Mouse (Mus musculus): ENCODE data around the gene Hs2st1. TPM values are rescaled to one million over a fixed set of nuclear protein-coding genes. Genes with fewer than 3 reads are reported as not detected.

Hs2st1 gene
- polyA plus RNA-seq, 1 experiment from 2014 or later, result 15.3 TPM

GRCm38 (mm10) chr3:144548186-144548845 lies 21.7 kb downstream of the Hs2st1 start:
- no peaks in the 10 kb centered on the region for H3K9me3 ChIP-seq (replicated peaks)
- H3K9ac ChIP-seq, result no peak overlapping the region
- H3K4me1 ChIP-seq, result peaks cover 8% of the 10 kb centered on the region
- no peak overlapping the region for H3K27ac ChIP-seq (replicated peaks)
- 76% methylated on average over 7 of the region's 7 CpGs for WGBS
- no peak for ATAC-seq (ENCODE audit: insufficient number of reproducible peaks, low FRiP score, low TSS enrichment, low read depth)
- H3K27me3 ChIP-seq, result no peaks in the 10 kb centered on the region
- H3K4me2 ChIP-seq (replicated peaks), result no peak overlapping the region
- no peak overlapping the region for H3K4me3 ChIP-seq (replicated peaks)
- no peaks in the 10 kb centered on the region for H3K36me3 ChIP-seq

DNA sequence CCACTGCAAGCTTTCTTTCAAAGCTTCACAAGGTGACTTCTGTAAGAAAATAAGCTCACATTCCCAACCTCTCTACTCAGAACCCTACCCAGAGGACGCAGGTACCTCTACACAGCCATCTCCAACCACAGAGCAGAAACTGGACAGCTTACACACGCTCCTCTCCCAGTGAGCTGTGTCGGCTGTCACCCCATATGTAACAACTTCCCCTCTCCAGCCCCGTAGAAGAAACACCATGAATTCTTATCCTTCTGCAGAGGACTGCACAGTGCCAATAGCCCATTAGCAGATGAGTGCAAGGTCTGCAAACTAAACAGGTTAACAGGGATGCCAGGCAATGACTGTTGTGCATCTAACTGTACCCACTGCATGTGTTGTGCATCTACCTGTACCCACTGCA lies 23.5 kb downstream of the Hs2st1 start:
- Histone ChIP-seq H3K4me2 (replicated peaks) (no peak overlapping the region), H3K9ac (no peak overlapping the region), H3K36me3 (no peaks in the 10 kb centered on the region), H3K4me3 (replicated peaks) (no peak overlapping the region), H3K4me1 (peaks cover 8% of the 10 kb centered on the region), H3K9me3 (replicated peaks) (no peaks in the 10 kb centered on the region), H3K27ac (replicated peaks) (no peak overlapping the region), H3K27me3 (no peaks in the 10 kb centered on the region)
- ATAC-seq (ENCODE audit: insufficient number of reproducible peaks, low FRiP score, low TSS enrichment, low read depth), result no peak
- 57% methylated on average over 4 of the region's 4 CpGs for WGBS

DNA sequence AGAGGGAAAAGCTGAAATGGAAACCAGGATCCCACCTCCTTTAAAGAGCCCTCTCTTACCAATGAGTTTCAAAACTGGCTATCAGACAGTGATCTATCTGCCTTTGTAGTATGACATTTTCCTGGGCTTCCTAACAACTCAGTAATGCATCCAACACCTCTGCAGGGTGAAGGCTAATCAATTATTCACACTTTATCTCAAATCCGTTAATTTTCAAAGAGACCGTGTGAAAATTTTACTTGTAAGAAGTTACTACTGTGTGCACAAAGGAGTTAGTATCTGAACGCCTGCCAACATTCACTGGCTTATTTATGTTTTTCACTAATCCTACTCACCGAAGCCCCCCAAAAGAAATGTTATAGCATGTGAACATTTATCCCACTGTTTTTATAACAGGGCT lies 24.1 kb downstream of the Hs2st1 start:
- H3K4me3 ChIP-seq (replicated peaks), result no peak overlapping the region
- no peak overlapping the region for H3K27ac ChIP-seq (replicated peaks)
- no peak for ATAC-seq (ENCODE audit: insufficient number of reproducible peaks, low FRiP score, low TSS enrichment, low read depth)
- H3K9ac ChIP-seq, result no peak overlapping the region
- H3K36me3 ChIP-seq, result no peaks in the 10 kb centered on the region
- no peaks in the 10 kb centered on the region for H3K9me3 ChIP-seq (replicated peaks)
- no peak overlapping the region for H3K4me2 ChIP-seq (replicated peaks)
- WGBS, result 38% methylated on average over 4 of the region's 4 CpGs
- H3K4me1 ChIP-seq, result peaks cover 8% of the 10 kb centered on the region
- H3K27me3 ChIP-seq, result no peaks in the 10 kb centered on the region

- Histone ChIP-seq H3K9ac (no peak overlapping the region), H3K27ac (replicated peaks) (no peak overlapping the region), H3K9me3 (replicated peaks) (no peaks in the 10 kb centered on the region), H3K4me2 (replicated peaks) (no peak overlapping the region), H3K36me3 (no peaks in the 10 kb centered on the region), H3K4me1 (peaks cover 8% of the 10 kb centered on the region), H3K27me3 (no peaks in the 10 kb centered on the region), H3K4me3 (replicated peaks) (no peak overlapping the region)
- ATAC-seq (ENCODE audit: insufficient number of reproducible peaks, low FRiP score, low TSS enrichment, low read depth), result no peak
- 76% methylated on average over 7 of the region's 7 CpGs for WGBS
These were observed 24.8 kb downstream of the Hs2st1 start for GRCm38 (mm10) chr3:144545152-144545551.

DNA sequence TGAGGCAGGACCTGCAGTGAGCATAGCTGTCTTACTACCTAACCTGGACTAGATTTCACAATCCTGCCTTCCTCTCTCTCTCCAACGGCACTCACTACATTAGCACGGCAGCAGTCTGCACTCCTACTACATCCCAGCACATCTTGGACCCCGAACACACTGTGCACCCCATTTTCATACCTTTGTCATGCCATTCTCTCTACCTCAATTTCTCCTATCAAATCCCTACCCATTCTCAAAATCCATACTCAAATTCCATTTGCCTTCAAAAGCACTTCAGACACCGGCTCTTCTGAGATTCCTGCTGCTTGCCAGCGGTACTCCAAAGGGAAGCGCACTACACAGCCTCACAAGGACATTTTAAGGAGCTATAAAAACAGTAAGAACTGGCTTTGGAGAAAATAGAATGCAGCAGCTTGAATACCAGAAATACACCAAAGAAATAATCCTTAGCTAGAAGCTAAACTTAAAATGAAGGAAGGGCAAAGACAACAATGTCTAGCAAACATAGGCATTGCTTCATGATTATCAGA lies 28.0 kb downstream of the Hs2st1 start:
- no peak overlapping the region for H3K4me2 ChIP-seq (replicated peaks)
- H3K9me3 ChIP-seq (replicated peaks), result no peaks in the 10 kb centered on the region
- H3K27ac ChIP-seq (replicated peaks), result no peak overlapping the region
- H3K36me3 ChIP-seq, result no peaks in the 10 kb centered on the region
- no peak overlapping the region for H3K9ac ChIP-seq
- 71% methylated on average over 6 of the region's 6 CpGs for WGBS
- H3K4me1 ChIP-seq, result peaks cover 17% of the 10 kb centered on the region
- no peaks in the 10 kb centered on the region for H3K27me3 ChIP-seq
- ATAC-seq (ENCODE audit: insufficient number of reproducible peaks, low FRiP score, low TSS enrichment, low read depth), result no peak
- no peak overlapping the region for H3K4me3 ChIP-seq (replicated peaks)

GRCm38 (mm10) chr3:144540805-144541204 lies 29.2 kb downstream of the Hs2st1 start:
- Histone ChIP-seq H3K9ac (no peak overlapping the region), H3K4me2 (replicated peaks) (no peak overlapping the region), H3K4me1 (peaks cover 14% of the 10 kb centered on the region), H3K36me3 (no peaks in the 10 kb centered on the region), H3K4me3 (replicated peaks) (no peak overlapping the region), H3K27ac (replicated peaks) (no peak overlapping the region), H3K9me3 (replicated peaks) (no peaks in the 10 kb centered on the region), H3K27me3 (no peaks in the 10 kb centered on the region)
- WGBS, result 76% methylated on average over 3 of the region's 3 CpGs
- no peak for ATAC-seq (ENCODE audit: insufficient number of reproducible peaks, low FRiP score, low TSS enrichment, low read depth)

DNA sequence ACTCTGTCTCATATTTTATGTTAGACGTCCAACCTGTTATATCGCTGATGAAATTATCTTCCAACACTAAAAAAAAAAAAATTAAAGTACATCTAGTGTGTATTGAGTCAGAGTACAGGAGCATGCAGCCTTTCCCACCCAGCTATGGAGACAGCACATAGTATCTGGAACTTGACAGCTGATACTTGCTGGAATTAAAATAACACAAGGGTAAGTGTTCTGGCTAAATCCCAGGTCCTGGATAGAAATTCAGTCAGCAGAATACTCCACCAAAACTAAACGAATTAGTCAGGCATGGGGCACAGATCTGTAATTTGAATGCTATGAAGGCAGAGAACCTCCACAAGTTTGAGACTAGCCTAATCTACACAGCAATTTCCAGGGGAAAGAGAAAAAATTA lies 30.9 kb downstream of the Hs2st1 start:
- Histone ChIP-seq H3K36me3 (no peaks in the 10 kb centered on the region), H3K4me2 (replicated peaks) (no peak overlapping the region), H3K27me3 (no peaks in the 10 kb centered on the region), H3K9me3 (replicated peaks) (no peaks in the 10 kb centered on the region), H3K9ac (no peak overlapping the region), H3K4me1 (peaks cover 13% of the 10 kb centered on the region), H3K4me3 (replicated peaks) (no peak overlapping the region), H3K27ac (replicated peaks) (no peak overlapping the region)
- peak; percentile 47; the same call in 1 of the 2 replicates for ATAC-seq (ENCODE audit: insufficient number of reproducible peaks, low FRiP score, low TSS enrichment, low read depth)
- WGBS, result 55% methylated on average over 3 of the region's 3 CpGs

DNA sequence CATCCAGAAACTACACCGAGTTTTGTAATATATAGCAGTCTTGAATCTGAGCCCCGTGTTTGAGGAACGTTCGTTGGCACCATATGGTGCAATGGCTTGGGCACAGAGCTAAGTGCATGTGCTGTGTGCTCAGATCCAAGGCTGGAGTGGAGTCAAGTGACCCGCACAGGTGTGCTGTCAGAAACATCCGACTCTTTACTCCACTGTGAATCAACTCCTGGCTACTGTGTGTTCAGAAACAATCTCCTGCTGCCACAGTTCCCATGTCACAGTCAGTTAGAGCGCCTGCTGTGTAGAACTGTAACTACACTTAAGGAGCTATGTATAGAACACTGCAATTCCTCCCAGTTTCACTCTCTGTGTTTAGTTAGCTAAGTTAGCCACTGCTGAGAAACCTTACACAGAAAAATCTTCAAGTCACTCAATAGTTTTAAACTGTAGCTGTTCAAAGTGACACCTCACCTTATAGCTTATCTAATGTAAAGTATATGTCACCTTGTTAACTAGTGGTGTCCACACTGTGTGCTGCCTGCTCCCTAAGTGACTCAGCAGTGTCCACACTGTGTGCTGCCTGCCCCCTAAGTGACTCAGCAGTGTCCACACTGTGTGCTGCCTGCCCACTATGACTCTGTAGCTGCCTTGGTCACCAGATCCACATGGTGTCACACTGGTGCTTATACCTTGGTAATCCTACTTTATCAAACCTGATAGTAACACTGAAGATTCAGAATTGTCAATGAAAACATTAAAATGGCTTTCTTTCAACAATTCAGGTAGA lies 32.7 kb downstream of the Hs2st1 start:
- Histone ChIP-seq H3K9me3 (replicated peaks) (no peaks in the 10 kb centered on the region), H3K27me3 (no peaks in the 10 kb centered on the region), H3K4me2 (replicated peaks) (no peak overlapping the region), H3K4me1 (peaks cover 21% of the 10 kb centered on the region), H3K27ac (replicated peaks) (no peak overlapping the region), H3K4me3 (replicated peaks) (no peak overlapping the region), H3K36me3 (no peaks in the 10 kb centered on the region), H3K9ac (no peak overlapping the region)
- ATAC-seq (ENCODE audit: insufficient number of reproducible peaks, low FRiP score, low TSS enrichment, low read depth), result no peak
- 75% methylated on average over 7 of the region's 7 CpGs for WGBS

- no peak for ATAC-seq (ENCODE audit: insufficient number of reproducible peaks, low FRiP score, low TSS enrichment, low read depth)
- no peak overlapping the region for H3K4me2 ChIP-seq (replicated peaks)
- H3K4me1 ChIP-seq, result peaks cover 34% of the 10 kb centered on the region
- H3K27ac ChIP-seq (replicated peaks), result no peak overlapping the region
- no peak overlapping the region for H3K4me3 ChIP-seq (replicated peaks)
- no peaks in the 10 kb centered on the region for H3K36me3 ChIP-seq
- no peak overlapping the region for H3K9ac ChIP-seq
- no peaks in the 10 kb centered on the region for H3K9me3 ChIP-seq (replicated peaks)
- H3K27me3 ChIP-seq, result no peaks in the 10 kb centered on the region
- 85% methylated on average over 4 of the region's 4 CpGs for WGBS
These were observed 34.9 kb downstream of the Hs2st1 start for GRCm38 (mm10) chr3:144535056-144535455.

DNA sequence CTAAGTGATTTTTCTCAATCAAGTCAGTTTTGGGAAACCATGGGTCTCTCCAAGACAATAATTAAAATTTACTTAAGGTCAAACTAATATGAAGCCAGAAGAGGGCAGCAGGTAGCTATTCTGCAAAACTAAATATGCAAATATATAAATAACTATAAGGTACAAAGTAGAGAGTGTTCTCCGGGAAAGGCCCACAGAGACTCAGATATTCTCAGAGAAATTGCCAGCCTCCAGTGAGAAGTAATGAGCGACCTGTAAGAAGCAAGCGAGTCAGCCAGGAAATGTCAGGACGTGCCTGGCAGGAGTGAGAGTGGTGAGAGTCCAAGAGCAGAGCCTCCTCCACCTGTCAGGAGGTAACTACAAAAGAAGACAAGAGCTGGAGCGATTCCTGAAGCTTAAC lies 39.0 kb downstream of the Hs2st1 start:
- Histone ChIP-seq H3K9me3 (replicated peaks) (no peaks in the 10 kb centered on the region), H3K9ac (no peak overlapping the region), H3K4me1 (peaks cover 41% of the 10 kb centered on the region), H3K27me3 (no peaks in the 10 kb centered on the region), H3K4me2 (replicated peaks) (no peak overlapping the region), H3K36me3 (no peaks in the 10 kb centered on the region), H3K4me3 (replicated peaks) (no peak overlapping the region), H3K27ac (replicated peaks) (no peak overlapping the region)
- 35% methylated on average over 5 of the region's 5 CpGs for WGBS
- ATAC-seq (ENCODE audit: insufficient number of reproducible peaks, low FRiP score, low TSS enrichment, low read depth), result no peak

- 81% methylated on average over 7 of the region's 7 CpGs for WGBS
- no peak for ATAC-seq (ENCODE audit: insufficient number of reproducible peaks, low FRiP score, low TSS enrichment, low read depth)
- Histone ChIP-seq H3K9ac (no peak overlapping the region), H3K36me3 (no peaks in the 10 kb centered on the region), H3K27ac (replicated peaks) (no peak overlapping the region), H3K4me3 (replicated peaks) (no peak overlapping the region), H3K4me1 (peaks cover 31% of the 10 kb centered on the region), H3K27me3 (no peaks in the 10 kb centered on the region), H3K9me3 (replicated peaks) (no peaks in the 10 kb centered on the region), H3K4me2 (replicated peaks) (no peak overlapping the region)
These were observed 42.1 kb downstream of the Hs2st1 start for GRCm38 (mm10) chr3:144527918-144528317.
